Mouse (Mus musculus): ENCODE measurements around the gene Pax7. TPM values are rescaled to one million over a fixed set of nuclear protein-coding genes. Genes with fewer than 3 reads are reported as not detected.

Gene Pax7
- polyA plus RNA-seq, 1 experiment from 2014 or later = not detected

DNA sequence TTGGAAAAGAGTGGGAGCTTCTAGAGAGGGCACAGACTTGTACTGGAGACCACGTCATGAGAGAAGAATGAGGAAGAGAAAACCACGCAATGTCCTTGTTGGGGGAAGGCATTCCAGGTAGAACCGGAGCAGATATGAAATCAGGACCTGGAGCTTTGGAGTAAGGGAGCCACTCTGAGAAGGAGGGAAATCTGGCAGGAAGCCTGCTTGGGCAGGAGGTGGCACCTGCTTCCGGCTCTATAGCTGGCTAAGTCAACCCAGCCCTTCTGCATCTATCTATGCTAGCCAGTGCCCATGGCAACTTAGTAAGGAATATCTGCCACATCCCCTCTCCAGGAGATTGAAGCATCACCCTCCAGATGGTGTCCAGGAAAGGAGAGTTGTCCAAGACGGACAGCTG, 127.3 kb downstream of the Pax7 start:
- ATAC-seq (replicated peaks; ENCODE audit: low FRiP score, low TSS enrichment, low read depth) = no peak
- no peak for DNase-seq (ENCODE audit: low spot score)
- H3K4me3 ChIP-seq (ENCODE audit: low read depth, low read length) = no peak overlapping the region
- H3K27ac ChIP-seq (ENCODE audit: low read depth) = no peak overlapping the region
- H3K4me1 ChIP-seq (replicated peaks; ENCODE audit: control insufficient read depth, insufficient read depth, low read length) = no peaks in the 10 kb centered on the region
- no peaks in the 10 kb centered on the region for H3K27me3 ChIP-seq (replicated peaks; ENCODE audit: control insufficient read depth, insufficient read depth, low read length)
- H3K9me3 ChIP-seq (ENCODE audit: control insufficient read depth, low read length) = no peaks in the 10 kb centered on the region
- H3K9ac ChIP-seq (ENCODE audit: low read length) = no peak overlapping the region
- no peak overlapping the region for H3K4me2 ChIP-seq (ENCODE audit: low read length)
- WGBS = 85% methylated on average over 5 of the region's 5 CpGs
- no peaks in the 10 kb centered on the region for H3K36me3 ChIP-seq (ENCODE audit: control insufficient read depth, insufficient read depth, low read length)

DNA sequence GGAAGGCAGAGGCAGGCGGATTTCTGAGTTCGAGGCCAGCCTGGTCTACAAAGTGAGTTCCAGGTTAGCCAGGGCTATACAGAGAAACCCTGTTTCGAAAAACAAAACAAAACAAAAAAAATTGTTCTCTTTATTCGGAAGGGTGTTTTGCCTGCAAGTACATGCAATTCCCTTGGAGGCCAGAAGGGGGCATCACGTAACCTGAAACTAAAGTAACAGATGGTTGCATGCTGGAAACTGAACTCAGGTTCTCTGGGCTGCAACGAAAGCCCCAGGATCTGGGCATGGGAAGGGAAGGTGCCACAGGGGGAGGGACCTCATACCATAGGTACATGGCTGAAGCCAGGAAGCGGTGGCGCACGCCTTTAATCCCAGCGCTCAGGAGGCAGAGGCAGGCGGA, 129.9 kb downstream of the Pax7 start:
- Histone ChIP-seq H3K4me2 (ENCODE audit: low read length) (no peak overlapping the region), H3K9ac (ENCODE audit: low read length) (no peak overlapping the region), H3K27me3 (replicated peaks; ENCODE audit: control insufficient read depth, insufficient read depth, low read length) (no peaks in the 10 kb centered on the region), H3K27ac (ENCODE audit: low read depth) (no peak overlapping the region), H3K4me1 (replicated peaks; ENCODE audit: control insufficient read depth, insufficient read depth, low read length) (no peaks in the 10 kb centered on the region), H3K9me3 (ENCODE audit: control insufficient read depth, low read length) (no peaks in the 10 kb centered on the region), H3K4me3 (ENCODE audit: low read depth, low read length) (no peak overlapping the region), H3K36me3 (ENCODE audit: control insufficient read depth, insufficient read depth, low read length) (no peaks in the 10 kb centered on the region)
- WGBS = 81% methylated on average over 11 of the region's 11 CpGs
- DNase-seq (ENCODE audit: low spot score) (no peak), ATAC-seq (replicated peaks; ENCODE audit: low FRiP score, low TSS enrichment, low read depth) (no peak)

DNA sequence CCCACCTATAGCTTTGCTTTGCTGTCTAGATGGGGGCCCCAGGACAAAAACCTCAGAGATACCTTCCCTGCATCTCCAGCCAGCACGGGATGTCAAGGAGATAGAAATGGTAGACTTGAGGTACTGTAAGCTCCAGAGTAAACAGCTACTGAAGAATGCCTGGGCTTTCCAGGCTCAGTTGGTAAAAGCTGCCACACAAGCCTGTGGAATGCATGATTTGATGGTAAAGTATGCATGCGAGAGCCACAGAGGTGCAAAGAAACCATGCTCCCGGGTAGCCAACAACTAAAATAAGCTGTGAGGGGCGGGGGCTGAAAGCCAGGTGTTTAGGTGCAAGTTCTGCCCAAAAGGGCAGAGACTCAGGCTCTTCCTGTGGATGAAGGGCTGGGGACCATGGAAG, 130.4 kb downstream of the Pax7 start:
- Histone ChIP-seq H3K27me3 (replicated peaks; ENCODE audit: control insufficient read depth, insufficient read depth, low read length) (no peaks in the 10 kb centered on the region), H3K27ac (ENCODE audit: low read depth) (no peak overlapping the region), H3K9ac (ENCODE audit: low read length) (no peak overlapping the region), H3K4me2 (ENCODE audit: low read length) (no peak overlapping the region), H3K4me1 (replicated peaks; ENCODE audit: control insufficient read depth, insufficient read depth, low read length) (no peaks in the 10 kb centered on the region), H3K36me3 (ENCODE audit: control insufficient read depth, insufficient read depth, low read length) (no peaks in the 10 kb centered on the region), H3K9me3 (ENCODE audit: control insufficient read depth, low read length) (no peaks in the 10 kb centered on the region), H3K4me3 (ENCODE audit: low read depth, low read length) (no peak overlapping the region)
- 51% methylated on average over 4 of the region's 4 CpGs for WGBS
- ATAC-seq (replicated peaks; ENCODE audit: low FRiP score, low TSS enrichment, low read depth) (no peak), DNase-seq (ENCODE audit: low spot score) (no peak)

DNA sequence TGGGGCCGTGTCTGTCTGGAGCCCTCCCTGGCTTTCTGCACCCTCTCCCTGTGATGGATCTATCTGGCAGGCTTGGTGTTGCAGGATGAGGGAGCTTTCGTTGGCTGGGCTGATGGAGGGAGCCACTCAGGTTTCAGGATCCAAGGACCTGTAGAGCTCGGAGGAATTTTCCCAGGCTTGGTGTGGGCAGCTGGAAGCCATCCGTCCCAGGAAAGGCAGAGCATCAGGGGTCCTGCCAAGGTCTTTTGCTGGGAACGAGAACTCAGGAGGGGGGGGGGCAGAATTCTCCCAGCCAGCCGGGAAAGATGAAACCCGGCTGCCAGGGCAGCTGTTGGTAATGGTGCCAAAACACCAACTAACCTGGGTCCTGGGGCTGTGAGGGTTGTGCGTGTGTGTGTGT, 134.7 kb downstream of the Pax7 start:
- 43% methylated on average over 8 of the region's 8 CpGs for WGBS
- H3K27me3 ChIP-seq (replicated peaks; ENCODE audit: control insufficient read depth, insufficient read depth, low read length) = 0 out of 2 replicates have a peak, but pooled peaks cover 3% of the 10 kb centered on the region
- ATAC-seq (replicated peaks; ENCODE audit: low FRiP score, low TSS enrichment, low read depth) (no peak), DNase-seq (ENCODE audit: low spot score) (no peak)
- no peak overlapping the region for H3K27ac ChIP-seq (ENCODE audit: low read depth)
- H3K4me2 ChIP-seq (ENCODE audit: low read length) = no peak overlapping the region
- H3K9ac ChIP-seq (ENCODE audit: low read length) = no peak overlapping the region
- H3K4me1 ChIP-seq (replicated peaks; ENCODE audit: control insufficient read depth, insufficient read depth, low read length) = no peaks in the 10 kb centered on the region; the same call in 1 of the 2 replicates
- H3K9me3 ChIP-seq (ENCODE audit: control insufficient read depth, low read length) = no peaks in the 10 kb centered on the region
- no peaks in the 10 kb centered on the region for H3K36me3 ChIP-seq (ENCODE audit: control insufficient read depth, insufficient read depth, low read length)
- no peak overlapping the region for H3K4me3 ChIP-seq (ENCODE audit: low read depth, low read length)

DNA sequence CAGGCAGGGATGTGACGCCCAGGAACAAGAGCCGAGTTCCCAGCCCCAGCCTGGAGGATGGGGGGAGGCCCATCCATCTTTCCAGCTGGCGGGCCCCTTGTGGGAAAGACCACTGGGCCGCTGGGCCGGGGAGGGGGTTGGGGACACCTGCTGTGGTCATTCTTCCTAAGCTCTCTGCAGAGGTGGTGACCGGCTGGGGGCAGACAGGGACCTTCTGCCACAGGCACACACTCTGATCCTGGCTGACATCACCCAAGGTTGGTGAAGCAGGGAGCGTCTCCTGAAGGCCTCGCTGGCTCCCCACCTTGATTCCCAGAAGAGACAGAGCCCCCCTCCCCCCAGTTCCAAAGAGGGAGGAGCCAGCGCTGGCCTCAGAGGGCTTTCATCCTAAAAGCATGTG, 135.6 kb downstream of the Pax7 start:
- WGBS = 7% methylated on average over 9 of the region's 9 CpGs
- ATAC-seq (replicated peaks; ENCODE audit: low FRiP score, low TSS enrichment, low read depth) = no peak
- 0 out of 2 replicates have a peak, but pooled peaks cover 3% of the 10 kb centered on the region for H3K27me3 ChIP-seq (replicated peaks; ENCODE audit: control insufficient read depth, insufficient read depth, low read length)

DNA sequence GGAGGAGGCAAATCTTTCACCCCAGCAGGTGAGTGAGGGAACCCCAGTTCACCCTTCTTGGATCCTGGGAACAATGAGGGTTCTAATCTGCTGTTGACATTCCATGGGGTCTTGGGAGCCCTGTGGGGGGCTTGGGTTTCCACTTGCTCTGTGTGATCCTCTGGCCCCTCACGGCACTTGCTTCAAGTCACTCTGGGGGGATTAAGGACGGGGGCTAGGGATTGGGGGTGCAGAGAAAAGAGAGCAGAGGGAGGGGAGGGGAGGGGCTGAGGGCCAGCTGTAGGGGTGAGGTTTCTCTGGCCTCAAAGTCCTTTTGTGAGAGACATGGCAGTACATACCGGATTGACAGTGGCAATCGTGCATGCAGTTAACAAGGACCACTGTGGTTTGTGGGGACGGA, 140.0 kb downstream of the Pax7 start:
- 0 out of 2 replicates have a peak, but pooled peaks cover 3% of the 10 kb centered on the region for H3K27me3 ChIP-seq (replicated peaks; ENCODE audit: control insufficient read depth, insufficient read depth, low read length)
- ATAC-seq (replicated peaks; ENCODE audit: low FRiP score, low TSS enrichment, low read depth) (no peak), DNase-seq (ENCODE audit: low spot score) (no peak)
- no peak overlapping the region for H3K27ac ChIP-seq (ENCODE audit: low read depth)
- H3K9ac ChIP-seq (ENCODE audit: low read length) = no peak overlapping the region
- 38% methylated on average over 5 of the region's 5 CpGs for WGBS
- no peaks in the 10 kb centered on the region for H3K36me3 ChIP-seq (ENCODE audit: control insufficient read depth, insufficient read depth, low read length)
- H3K4me1 ChIP-seq (replicated peaks; ENCODE audit: control insufficient read depth, insufficient read depth, low read length) = no peaks in the 10 kb centered on the region; the same call in 1 of the 2 replicates
- no peak overlapping the region for H3K4me2 ChIP-seq (ENCODE audit: low read length)
- H3K4me3 ChIP-seq (ENCODE audit: low read depth, low read length) = no peak overlapping the region
- H3K9me3 ChIP-seq (ENCODE audit: control insufficient read depth, low read length) = no peaks in the 10 kb centered on the region

More for the DNA sequence above, 135.6 kb downstream of the Pax7 start:
- Histone ChIP-seq H3K36me3 (ENCODE audit: control insufficient read depth, insufficient read depth, low read length) (no peaks in the 10 kb centered on the region), H3K27ac (ENCODE audit: low read depth) (no peak overlapping the region), H3K4me3 (ENCODE audit: low read depth, low read length) (no peak overlapping the region), H3K9ac (ENCODE audit: low read length) (no peak overlapping the region), H3K9me3 (ENCODE audit: control insufficient read depth, low read length) (no peaks in the 10 kb centered on the region), H3K4me1 (replicated peaks; ENCODE audit: control insufficient read depth, insufficient read depth, low read length) (no peaks in the 10 kb centered on the region; the same call in 1 of the 2 replicates), H3K4me2 (ENCODE audit: low read length) (no peak overlapping the region)
- no peak for DNase-seq (ENCODE audit: low spot score)

DNA sequence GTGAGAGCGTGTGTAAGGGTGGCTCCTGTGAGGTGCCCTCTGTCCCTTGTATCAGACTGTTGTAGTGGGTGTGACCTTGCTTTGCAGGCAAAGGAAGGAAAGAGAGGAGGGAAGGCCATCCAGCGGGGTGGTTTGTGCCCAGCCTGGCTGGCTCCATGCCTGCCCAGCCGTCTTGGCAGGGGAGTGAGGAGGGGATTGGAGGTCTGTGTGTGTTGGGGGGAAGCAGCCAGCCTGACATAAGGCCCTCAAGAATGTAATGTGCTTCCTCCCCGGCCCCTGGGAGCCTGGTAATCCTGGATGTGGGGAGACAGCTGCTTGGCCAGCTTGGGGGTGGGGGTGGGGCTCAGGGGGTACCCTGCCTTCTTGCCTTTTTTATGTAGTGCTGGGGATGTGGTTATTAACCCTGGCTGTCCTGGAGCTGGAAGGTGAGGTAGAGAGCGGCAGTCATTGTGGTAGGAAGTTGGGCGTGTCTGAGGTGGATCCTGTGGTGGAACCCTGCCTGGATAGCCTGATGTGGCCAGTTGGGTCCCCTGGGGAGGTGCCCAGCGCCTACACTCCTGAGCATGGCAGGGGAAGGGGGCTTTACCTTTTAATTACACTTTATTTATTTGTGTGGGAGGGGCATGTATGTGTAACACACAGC, 143.6 kb downstream of the Pax7 start:
- WGBS = 43% methylated on average over 7 of the region's 7 CpGs
- Histone ChIP-seq H3K4me1 (replicated peaks; ENCODE audit: control insufficient read depth, insufficient read depth, low read length) (no peaks in the 10 kb centered on the region), H3K9me3 (ENCODE audit: control insufficient read depth, low read length) (no peaks in the 10 kb centered on the region), H3K9ac (ENCODE audit: low read length) (no peak overlapping the region), H3K27me3 (replicated peaks; ENCODE audit: control insufficient read depth, insufficient read depth, low read length) (0 out of 2 replicates have a peak, but pooled peaks cover 3% of the 10 kb centered on the region), H3K36me3 (ENCODE audit: control insufficient read depth, insufficient read depth, low read length) (no peaks in the 10 kb centered on the region), H3K27ac (ENCODE audit: low read depth) (no peak overlapping the region), H3K4me2 (ENCODE audit: low read length) (no peak overlapping the region), H3K4me3 (ENCODE audit: low read depth, low read length) (no peak overlapping the region)
- ATAC-seq (replicated peaks; ENCODE audit: low FRiP score, low TSS enrichment, low read depth) = no peak
- DNase-seq (ENCODE audit: low spot score) = no peak

DNA sequence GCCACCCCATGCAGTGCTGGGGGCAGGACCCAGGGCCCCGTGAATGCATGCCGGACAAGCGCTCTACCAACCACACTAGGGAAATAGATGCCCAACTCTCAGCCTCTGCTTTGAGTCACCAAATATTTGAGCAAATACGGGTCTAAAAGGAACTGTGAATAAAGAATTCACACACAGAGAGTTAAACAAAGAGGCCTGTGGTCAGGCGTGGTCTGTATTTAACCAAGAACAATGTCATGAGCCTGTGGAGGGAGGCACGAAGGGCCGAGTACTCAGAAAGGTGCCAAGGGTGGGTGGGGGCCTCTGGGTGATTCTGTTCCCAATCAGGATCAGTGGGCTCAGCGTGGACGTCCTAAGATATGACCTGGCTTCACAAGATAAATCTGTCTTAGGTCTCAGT, 145.3 kb downstream of the Pax7 start:
- ATAC-seq (replicated peaks; ENCODE audit: low FRiP score, low TSS enrichment, low read depth) (no peak), DNase-seq (ENCODE audit: low spot score) (no peak)
- Histone ChIP-seq H3K4me2 (ENCODE audit: low read length) (no peak overlapping the region), H3K4me1 (replicated peaks; ENCODE audit: control insufficient read depth, insufficient read depth, low read length) (no peaks in the 10 kb centered on the region), H3K36me3 (ENCODE audit: control insufficient read depth, insufficient read depth, low read length) (no peaks in the 10 kb centered on the region), H3K9me3 (ENCODE audit: control insufficient read depth, low read length) (no peaks in the 10 kb centered on the region), H3K27ac (ENCODE audit: low read depth) (no peak overlapping the region), H3K4me3 (ENCODE audit: low read depth, low read length) (no peak overlapping the region), H3K9ac (ENCODE audit: low read length) (no peak overlapping the region), H3K27me3 (replicated peaks; ENCODE audit: control insufficient read depth, insufficient read depth, low read length) (no peaks in the 10 kb centered on the region)
- 72% methylated on average over 9 of the region's 9 CpGs for WGBS
